Mouse (Mus musculus) spleen, embryonic (tissue): ENCODE measurements around the gene Pus7l.

Experiments
- CTCF ChIA-PET: fragments of 350-600 bp; sonication (Branson Sonifier 250); formaldehyde crosslinking; loops from one replicate; lab custom pipeline; 2022; lab: Charles Lee

Pus7l gene

DNA sequence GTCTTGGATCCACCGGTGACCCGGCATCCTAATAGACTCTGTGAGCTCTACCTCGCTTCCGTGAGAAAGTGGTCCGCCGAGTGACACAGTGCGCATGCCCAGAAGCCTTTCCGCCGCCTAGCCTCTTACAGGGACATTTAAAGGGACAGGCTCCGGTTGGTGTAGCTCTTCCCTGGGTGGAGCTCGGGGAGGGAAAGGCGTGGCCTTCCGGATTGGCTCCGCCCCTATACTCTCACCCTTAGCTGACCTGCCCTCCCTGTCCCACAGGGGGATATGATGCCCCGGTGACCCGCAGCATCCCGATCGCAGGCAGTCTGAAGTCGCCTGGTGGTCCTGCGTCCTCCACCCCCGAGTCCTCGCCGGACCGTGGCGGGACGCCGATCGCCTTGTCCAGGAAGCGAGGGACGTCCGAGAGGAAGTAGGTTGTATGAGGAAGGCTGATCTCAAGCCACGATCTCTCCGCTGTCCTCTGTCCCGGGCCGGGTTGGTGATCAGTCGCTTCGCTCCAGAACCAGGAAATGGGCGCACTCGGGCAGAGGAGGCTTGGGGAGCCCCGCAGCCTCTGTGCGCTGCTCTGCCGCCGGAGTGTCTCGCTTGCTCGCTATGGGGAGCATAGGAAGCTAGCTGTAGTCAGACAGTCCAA, at the start of gene Pus7l, which contains the start of gene Irak4:
Pus7l (minus strand) TSS at position 139 of the 643 bp plus-strand sequence.
Irak4 (plus strand) TSS at position 235 of the 643 bp plus-strand sequence.
- CTCF ChIA-PET, result no interaction called here

DNA sequence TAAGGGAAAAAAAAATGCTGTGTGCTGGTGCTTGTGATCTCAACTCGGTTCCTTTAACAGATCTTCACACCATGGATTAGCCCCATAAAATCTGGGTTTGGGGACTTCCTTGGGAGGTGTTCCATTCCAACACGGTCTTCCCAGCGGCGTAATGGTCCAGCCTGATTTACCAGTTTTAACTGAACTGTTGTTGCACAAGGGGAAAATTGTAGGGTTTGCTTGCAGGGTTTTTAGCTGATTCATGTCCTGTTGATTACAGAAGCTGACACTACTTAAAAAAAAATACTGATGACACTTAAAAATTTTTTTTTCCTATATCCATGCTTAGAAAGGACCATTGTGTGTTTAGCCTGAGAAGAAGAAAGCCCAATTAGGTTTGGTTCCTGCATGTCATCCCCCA, 48.0 kb upstream of the Pus7l start:
- CTCF ChIA-PET, result no interaction called here

DNA sequence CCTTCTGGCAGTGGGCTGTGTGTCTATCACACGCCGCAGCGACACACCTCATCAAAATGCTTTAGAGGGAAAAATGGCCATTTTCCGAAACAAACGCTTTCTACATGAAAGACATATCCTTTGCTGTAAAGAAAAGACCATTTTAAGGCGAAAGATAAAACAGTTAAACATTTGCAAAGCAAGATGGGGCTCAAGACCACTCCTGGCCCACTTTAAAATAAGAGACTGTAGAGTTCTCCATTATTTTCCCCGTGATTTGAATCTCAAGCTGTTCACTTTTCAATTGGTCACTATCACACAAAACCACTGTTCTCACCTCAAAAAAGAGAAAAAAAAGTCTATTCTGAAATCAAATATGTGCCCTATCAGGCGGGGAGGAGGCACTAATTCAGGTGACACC, 46.7 kb upstream of the Pus7l start:
- CTCF ChIA-PET, result interaction anchor here (0.7 kb wide), 1 partner anchor 72 kb away, joined by 3 read pairs; no protein-coding TSS in a partner anchor

DNA sequence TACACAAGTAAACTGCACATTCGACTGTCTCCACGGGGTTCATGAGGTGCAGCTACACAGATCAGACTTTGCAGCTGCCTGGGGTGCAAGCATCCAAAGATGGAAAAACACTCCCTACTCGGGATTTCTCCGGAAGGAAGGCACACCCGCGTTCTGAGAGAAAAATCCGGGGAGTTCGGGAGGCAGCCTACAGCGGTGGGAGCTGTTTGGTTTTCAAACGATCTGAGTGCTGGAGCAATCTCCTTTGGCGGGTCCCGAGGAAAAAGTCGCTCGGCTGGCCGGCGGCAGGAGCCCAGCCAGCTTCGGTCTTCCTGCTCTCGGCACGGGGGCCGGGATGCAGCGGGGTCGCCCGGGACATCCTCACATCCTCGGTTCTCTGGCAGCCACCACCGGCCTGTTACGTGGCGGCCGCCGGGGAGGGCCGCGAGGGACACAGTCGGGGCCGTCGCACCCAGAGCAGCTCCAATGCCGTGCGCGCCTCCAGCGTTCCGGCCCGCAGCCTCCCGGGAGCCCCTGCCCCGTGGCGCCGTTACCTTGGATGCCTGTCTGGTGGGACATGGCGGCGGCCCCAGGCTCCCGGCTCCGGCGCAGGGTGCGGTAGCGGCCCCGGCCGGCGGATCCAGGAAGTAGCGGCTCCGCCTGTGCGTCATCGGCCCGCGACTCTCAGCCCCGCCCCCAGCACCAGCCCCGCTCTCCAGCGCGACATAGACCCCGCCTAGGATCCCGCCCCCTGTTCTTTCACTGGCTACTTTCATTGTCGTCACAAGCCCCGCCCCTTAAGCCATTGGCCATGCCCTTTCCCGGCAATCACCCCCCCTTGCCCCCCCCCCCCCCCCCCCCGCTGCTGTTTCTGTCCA, 46.1 kb upstream of the Pus7l start, which contains the start of gene Twf1:
Twf1 (minus strand) TSS at position 671 of the 857 bp plus-strand sequence.
- CTCF ChIA-PET, result no interaction called here

DNA sequence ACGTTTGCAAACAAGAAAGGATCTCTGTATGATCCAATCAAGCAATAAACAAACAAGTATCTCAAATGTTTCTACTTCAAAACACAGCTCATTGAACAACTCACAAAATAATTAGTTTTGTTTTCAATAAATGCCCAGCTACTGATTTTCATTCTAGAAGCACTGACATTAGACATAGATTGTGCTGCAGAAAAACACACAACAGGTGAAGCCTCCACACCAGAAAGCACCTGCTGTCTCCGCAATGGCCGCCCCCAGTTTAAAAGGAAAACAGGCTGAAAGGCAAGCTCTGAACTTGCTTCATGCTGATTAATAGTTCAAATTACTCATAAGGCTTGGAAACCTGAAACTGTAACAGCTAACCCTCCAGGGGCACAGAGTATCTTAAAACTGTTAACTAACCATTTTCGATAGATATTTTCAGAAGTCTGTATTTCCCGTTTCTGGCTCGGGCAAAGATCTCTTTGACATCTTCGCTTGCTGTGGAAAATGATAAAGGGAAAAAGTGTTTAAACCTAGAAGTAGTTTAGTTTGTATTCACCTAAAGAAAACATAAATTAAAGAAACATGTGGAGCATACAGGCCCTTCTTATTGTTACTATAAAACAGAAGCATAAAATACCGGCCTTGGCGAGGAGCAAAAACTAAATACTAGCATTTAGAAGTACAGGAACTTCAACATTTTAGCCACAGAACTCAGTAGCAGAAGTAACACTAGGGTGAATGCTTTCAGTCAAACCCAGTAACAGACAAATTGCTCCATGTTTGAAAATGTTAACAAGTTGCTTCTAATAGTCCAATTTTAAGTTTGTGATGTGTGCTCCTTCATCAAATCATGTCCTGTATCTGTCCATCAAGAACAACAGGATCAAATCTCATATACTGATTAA, 44.7 kb upstream of the Pus7l start:
- CTCF ChIA-PET, result interaction anchor here (1.4 kb wide), 1 partner anchor 12 kb away, joined by 3 read pairs; no protein-coding TSS in a partner anchor

DNA sequence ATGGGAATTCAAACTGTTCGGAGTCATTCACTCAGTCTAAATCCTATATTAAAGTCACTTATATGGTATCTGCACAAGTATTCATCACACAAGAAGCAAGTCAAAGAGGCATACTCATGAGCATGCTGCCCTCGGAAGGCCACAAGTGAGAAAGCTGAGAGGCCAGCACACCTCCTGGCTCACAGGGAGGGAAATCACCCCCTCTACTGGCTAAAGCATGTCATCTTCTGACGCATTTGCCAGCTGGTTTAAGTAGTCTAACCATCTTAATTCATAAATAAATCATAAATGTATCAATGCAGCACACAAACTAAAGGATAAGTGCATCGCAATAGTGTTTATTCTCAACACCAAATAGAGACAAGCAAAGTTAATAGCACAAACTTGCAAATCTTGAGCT, 41.4 kb upstream of the Pus7l start:
- CTCF ChIA-PET, result no interaction called here

DNA sequence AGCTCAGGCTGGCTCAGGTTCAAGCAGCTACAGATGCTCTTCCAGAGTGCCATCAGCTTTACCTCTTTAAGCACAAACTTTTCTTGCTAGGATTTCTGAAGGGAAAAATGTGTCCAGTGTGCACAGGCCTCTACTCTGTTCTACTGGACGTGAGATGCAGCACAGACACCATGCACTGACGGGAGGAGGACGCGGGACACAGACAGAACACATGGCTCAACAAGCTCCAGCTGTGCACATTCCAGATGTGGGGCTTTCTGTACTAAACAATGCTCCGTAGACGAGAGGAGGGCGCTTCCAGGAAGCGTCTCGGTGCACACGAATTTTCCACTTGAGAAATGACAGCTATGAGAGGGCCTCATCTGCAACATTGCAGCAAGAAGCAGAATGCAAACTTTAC, 39.8 kb upstream of the Pus7l start:
- CTCF ChIA-PET, result no interaction called here

DNA sequence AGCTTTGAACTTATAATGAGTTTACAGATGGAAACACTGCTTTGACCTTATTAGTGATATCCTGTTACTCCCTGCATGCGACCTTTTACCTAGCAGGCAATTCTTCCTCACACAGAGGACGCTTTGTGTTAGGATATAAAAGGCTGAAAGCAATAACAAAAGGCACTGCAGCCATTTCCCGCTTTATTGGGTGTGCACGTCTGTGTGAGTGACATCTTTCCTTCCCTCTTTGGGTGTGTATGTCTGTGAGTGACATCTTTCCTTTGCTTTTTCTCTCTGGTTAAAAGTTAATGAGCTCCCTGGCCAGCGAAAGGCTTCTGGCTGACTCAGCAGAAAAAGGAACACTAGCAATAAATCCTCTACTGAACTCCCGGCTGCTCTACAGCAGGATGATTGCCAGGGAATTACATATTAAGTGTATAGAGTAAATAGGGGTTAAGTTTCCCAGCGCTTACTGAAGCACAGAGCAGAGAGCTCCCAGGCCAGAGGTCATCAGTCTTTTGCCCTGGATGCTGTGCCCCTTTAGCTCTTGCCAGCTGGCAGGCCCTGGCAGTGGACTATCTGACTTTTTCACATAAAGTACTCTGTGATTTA, 38.8 kb upstream of the Pus7l start:
- CTCF ChIA-PET, result no interaction called here

DNA sequence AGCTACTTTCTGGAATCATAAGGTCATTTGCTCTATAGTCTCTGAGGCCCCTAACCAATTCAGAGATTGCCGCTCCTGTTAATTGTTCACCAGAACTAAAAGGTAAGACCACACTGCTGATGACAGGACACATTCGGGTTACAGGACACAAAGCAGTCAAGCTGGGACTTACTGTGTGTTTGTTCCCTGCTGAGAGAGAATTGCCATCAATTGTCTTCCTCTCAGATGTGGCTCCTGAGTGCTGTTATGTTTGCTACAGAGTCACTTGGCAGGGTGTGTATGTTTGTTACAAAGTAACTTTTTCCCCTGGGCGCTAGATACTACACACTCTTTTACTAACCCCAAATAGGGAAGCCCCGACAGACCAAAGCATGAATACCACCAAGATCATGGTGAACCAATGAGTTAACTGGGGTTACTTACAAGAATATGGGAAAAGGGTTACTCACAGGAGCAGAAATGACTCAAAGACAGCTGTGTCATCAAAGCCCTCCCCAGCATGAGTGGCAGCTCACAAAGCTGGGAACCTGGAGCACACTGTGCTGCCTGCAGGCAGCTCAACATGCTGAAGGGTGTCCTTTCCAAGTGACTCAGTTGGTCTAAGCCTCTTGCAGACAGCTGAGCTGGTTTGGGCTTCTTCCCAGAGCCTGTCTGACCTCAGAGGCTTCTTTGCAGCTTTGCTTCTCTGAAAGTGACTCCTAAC, 31.4 kb upstream of the Pus7l start:
- CTCF ChIA-PET, result no interaction called here

DNA sequence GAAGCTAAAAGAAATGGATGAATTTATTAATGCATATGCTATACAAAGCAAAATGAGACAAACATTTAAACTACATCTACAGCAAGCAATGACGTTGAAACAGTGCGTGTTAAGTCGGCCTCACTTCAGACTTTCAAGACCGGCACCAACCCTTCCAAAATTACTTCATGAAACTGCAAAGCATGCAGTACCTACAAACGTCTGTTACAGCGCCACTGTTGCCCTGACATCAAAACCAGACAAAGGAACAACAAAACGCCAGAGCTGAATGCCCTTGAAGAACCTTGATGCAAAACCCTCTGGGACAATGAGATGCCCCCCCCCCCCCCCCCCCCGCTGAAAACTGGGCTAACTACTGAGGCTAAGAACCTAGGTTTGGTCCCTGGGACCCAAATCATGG, 29.4 kb upstream of the Pus7l start:
- CTCF ChIA-PET, result no interaction called here

DNA sequence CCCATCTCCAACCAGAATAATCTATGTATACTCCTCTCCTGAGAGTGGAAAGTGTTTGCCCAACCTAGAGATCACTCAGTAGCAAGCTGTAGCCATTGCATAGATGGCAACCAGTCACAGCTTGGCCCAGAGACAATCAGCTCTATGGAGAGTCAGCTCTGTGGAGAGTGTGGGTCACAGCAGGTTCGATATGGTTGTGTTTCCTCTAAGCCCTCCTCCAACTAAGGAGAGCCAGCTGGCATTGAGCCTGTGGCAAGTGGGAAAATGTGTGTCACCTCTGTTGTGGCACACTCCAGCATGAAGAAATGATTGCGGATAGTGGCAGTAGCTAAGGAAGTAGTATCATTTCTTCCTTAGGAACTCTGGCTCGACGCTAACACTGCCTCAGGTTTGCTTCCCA, 28.2 kb upstream of the Pus7l start:
- CTCF ChIA-PET, result no interaction called here

DNA sequence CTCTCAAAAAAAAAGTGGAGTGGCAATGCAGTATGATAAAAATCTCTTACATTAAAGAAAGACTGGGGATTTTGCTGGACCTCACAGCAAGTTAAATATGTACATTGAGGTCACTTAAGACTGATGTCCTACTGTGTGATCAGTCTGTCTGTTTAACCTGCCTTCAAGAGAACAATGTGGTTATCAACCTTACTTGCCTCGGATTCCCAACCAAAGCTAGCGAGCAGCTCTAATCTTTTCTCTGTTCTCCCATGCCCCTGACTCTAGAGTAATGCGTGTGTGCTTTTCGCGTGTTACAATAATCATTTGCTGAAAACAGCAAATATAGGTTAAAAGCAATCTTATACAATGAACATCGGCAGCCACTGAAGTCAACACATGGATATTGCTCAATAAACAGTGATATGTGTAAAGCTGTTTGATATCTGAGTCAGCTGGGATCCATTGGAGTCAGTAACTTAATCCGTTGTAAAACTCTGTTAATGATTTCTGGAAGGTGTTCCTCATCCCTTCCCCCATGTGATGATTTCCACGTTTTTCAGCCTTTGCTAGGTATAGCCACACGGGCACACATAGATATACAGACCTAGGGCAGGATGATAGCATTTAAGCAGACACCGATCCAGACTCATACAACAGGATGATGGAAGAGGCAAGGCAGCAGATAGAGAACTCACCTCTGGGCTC, 25.3 kb upstream of the Pus7l start:
- CTCF ChIA-PET, result interaction anchor here (1.0 to 1.3 kb wide), 2 partner anchors 9 to 11 kb away, joined by 3 to 4 read pairs; no protein-coding TSS in a partner anchor

DNA sequence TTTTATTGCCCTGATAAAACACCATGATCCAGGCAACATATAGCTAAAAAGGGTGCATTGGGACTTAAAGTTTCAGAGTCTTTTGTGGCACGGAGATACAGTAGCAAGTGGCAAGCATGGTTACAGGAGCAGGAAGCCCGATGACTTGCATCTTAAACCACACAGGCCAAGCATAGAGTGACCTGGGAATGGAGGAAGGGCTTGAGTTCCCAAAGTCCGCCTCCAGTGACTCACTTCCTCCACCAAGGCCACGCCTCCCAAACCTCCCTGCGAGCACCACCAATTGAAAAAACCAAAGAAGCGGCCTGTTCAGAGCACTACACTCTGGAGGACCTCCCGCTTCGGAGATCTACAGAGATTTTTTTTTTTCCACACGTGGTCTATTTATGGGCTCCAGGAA, 22.5 kb upstream of the Pus7l start:
- CTCF ChIA-PET, result interaction anchor here (0.6 kb wide), 1 partner anchor 30 kb away, joined by 3 read pairs; no protein-coding TSS in a partner anchor

DNA sequence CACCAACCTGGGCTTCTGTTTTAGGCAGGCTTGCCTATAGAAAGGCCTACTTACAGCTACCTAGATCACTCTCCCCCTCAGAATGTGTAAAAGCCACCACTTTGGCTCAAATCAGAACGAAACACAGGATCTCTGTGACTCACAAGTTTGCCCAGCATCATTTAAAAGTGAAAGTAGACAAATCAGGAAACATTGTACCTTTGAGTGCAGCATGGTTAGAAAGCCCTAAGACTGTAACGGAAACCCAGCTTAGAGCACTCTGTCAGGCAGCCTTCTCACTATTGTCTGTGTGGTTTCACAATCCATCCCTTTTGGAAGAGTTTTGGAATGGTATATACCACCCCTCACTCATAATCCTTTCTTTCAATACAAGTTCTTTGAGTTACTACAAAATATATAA, 21.6 kb upstream of the Pus7l start:
- CTCF ChIA-PET, result no interaction called here

DNA sequence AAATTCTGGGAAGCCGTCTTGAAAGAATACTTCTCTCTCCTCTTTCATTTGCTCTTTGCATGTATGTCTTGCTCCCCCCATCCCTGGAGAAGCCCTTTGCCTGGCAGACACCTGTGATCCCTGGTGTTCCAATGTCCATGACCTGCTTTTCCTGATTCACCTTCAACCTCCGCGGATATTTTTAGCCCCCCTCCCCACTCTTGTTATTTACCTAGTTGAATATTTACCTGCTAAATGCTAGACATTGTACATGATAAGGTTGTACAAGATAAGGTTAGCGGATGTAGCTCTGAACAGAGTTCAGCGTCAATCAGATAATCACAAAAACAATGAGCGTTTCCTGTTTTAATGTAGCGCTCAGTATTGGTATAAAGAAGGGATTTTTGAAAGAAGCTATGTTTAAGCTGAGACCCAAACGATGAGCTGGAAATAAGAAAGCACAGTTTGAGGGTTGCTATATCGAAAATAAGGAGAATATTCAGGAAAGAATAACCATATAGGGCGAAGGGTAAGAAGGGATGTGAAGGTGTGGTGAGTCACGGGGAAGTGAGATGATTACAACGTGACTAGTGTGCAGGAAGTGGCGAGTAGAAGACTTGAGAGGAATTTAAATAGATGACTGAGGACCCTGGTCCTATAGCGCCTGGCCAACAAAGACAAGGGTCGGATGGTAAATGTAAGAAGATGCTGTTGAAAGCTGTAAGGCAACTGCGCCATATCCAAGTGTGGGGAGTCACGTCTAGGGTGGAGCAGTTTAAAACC, 15.7 kb upstream of the Pus7l start:
- CTCF ChIA-PET, result interaction anchor here (1.0 kb wide), 1 partner anchor 9 kb away, joined by 4 read pairs; no protein-coding TSS in a partner anchor

DNA sequence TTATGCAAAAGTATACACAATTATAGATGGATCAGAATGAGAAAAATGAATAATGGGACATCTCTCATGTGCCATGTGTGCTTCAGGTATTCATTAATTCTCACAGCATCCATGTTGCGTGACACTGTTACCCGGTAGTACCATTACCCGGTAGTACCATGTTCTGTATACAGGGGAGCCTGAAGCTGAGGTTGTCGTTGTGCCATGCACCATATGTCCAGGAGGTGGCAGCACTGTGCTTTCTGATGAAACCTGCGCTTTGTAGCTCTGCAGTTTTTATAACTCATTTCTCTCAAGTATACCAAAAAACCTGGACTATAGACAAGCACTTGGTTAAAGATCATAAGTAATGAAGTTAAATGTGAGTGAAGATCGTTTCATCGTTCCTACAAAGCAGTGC, 14.1 kb upstream of the Pus7l start:
- CTCF ChIA-PET, result interaction anchor here (0.7 to 0.9 kb wide), 2 partner anchors 11 to 13 kb away, joined by 3 read pairs; no protein-coding TSS in a partner anchor

DNA sequence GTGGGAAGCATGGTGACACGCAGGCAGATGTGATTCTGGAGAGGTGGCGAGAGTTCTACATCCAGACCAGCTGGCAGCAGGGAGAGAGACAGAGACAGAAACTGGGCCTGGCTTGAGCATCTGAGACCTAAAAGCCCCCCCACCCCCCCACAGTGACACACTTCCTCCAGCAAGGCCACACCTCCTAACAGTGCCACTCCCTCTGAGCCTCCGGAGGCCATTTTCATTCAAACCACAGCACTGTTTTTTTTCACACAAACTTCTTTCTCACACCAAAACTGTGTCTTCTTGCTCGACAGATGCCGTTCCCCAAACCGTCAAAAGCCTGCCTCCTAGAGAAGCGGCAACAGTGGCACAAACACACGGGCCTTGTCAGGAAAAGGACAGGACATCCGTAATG, 10.2 kb upstream of the Pus7l start:
- CTCF ChIA-PET, result no interaction called here

DNA sequence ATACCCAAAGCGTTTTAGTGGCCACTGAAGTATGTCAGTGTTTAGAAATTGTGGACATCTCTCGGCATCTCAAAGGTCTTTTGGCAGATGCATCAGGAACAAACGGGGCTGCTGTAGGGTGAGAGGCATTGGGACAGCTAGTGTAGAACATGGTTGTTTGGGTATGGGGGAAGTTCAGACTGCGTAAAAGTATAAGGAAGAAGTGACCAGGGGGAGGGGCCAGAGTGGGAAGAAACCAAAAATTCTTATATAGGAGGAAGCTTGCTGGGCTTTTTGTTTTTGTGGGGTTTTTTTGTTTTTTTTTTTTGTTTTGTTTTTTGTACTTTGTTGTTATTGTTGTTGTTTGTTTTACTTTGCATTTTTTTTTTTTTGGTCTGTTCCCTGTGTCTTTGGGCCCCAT, 1.5 kb upstream of the Pus7l start:
- CTCF ChIA-PET, result interaction anchor here (1.0 kb wide), 1 partner anchor 13 kb away, joined by 3 read pairs; no protein-coding TSS in a partner anchor
